Mouse (Mus musculus): ENCODE data around the gene Adck1. TPM values are rescaled to one million over a fixed set of nuclear protein-coding genes. Genes with fewer than 3 reads are reported as not detected.
"Not testable (repeated sequence)": the region's sequence is repeated elsewhere in the genome, so short reads cannot be mapped to it uniquely, and the experiment has no call there.

Adck1 gene
- polyA plus RNA-seq, 1 experiment from 2014 or later, result 21.0 TPM

GRCm38 (mm10) chr12:88461026-88461425 is 100.7 kb downstream of the Adck1 start:
- Histone ChIP-seq H3K27me3 (replicated peaks; ENCODE audit: control insufficient read depth, insufficient read depth, low read length) (no peaks in the 10 kb centered on the region), H3K4me3 (ENCODE audit: low read depth, low read length) (no peak overlapping the region), H3K36me3 (ENCODE audit: control insufficient read depth, insufficient read depth, low read length) (0 out of 2 replicates have a peak, but pooled peaks cover 3% of the 10 kb centered on the region), H3K4me1 (ENCODE audit: control insufficient read depth, insufficient read depth, low read length) (no peaks in the 10 kb centered on the region), H3K9me3 (replicated peaks; ENCODE audit: control insufficient read depth, low read length) (no peaks in the 10 kb centered on the region), H3K9ac (ENCODE audit: low read length) (no peak overlapping the region), H3K27ac (ENCODE audit: low read depth, low read length) (no peak overlapping the region), H3K4me2 (ENCODE audit: low read length) (no peak overlapping the region)
- 88% methylated on average over 6 of the region's 6 CpGs for WGBS
- ATAC-seq (no peak), DNase-seq (ENCODE audit: low spot score) (no peak)

DNA sequence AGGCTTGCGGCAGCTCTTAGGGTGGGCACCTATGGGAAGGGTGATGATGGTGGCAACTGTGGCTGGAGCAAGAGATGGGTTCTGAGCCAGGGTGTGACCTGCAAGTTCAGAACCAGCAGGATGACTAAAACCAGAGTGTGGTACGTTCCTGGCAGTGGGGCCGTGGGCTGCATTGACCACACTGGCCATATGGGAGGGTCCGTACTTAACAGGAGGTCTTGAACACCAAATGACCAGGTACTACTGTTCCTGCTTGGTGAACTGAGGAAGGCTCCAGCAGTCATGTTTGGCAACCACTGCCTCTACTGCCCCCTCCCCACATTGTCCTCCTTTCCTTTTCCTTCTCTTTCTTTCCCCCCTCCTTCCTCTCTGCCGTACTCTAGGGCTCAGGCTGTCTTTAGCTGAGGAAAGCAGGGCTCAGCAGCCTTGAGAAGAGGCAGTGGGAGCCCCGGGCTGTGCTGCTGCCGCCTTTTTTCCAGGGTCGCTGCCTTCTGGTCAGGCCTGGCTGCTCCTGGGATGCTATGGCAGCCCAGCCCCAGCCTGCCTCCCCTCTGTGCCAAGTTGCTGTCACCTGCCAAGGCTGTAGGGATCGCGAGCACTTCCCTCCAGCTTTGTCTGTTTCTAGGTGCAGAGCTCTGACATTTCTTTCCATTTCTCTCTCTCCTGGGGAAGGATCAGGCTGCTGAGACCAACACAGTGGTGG is 103.4 kb downstream of the Adck1 start:
- DNase-seq (ENCODE audit: low spot score), result no peak

GRCm38 (mm10) chr12:88466801-88467200 is 106.4 kb downstream of the Adck1 start:
- no peak overlapping the region for H3K4me2 ChIP-seq (ENCODE audit: low read length)
- H3K27me3 ChIP-seq (replicated peaks; ENCODE audit: control insufficient read depth, insufficient read depth, low read length), result no peaks in the 10 kb centered on the region
- 95% methylated on average over 6 of the region's 6 CpGs for WGBS
- no peaks in the 10 kb centered on the region for H3K36me3 ChIP-seq (ENCODE audit: control insufficient read depth, insufficient read depth, low read length)
- H3K9me3 ChIP-seq (replicated peaks; ENCODE audit: control insufficient read depth, low read length), result no peaks in the 10 kb centered on the region
- DNase-seq (ENCODE audit: low spot score) (no peak), ATAC-seq (no peak)
- H3K4me1 ChIP-seq (ENCODE audit: control insufficient read depth, insufficient read depth, low read length), result no peaks in the 10 kb centered on the region
- no peak overlapping the region for H3K27ac ChIP-seq (ENCODE audit: low read depth, low read length)
- H3K4me3 ChIP-seq (ENCODE audit: low read depth, low read length), result no peak overlapping the region
- H3K9ac ChIP-seq (ENCODE audit: low read length), result no peak overlapping the region

More for the DNA sequence above, 103.4 kb downstream of the Adck1 start:
- no peaks in the 10 kb centered on the region for H3K4me1 ChIP-seq (ENCODE audit: control insufficient read depth, insufficient read depth, low read length)
- no peak overlapping the region for H3K9ac ChIP-seq (ENCODE audit: low read length)
- WGBS, result 78% methylated on average over 10 of the region's 10 CpGs
- no peak for ATAC-seq
- H3K27me3 ChIP-seq (replicated peaks; ENCODE audit: control insufficient read depth, insufficient read depth, low read length), result no peaks in the 10 kb centered on the region
- 0 out of 2 replicates have a peak, but pooled peaks cover 3% of the 10 kb centered on the region for H3K36me3 ChIP-seq (ENCODE audit: control insufficient read depth, insufficient read depth, low read length)
- H3K4me3 ChIP-seq (ENCODE audit: low read depth, low read length), result no peak overlapping the region
- H3K27ac ChIP-seq (ENCODE audit: low read depth, low read length), result no peak overlapping the region
- no peak overlapping the region for H3K4me2 ChIP-seq (ENCODE audit: low read length)
- H3K9me3 ChIP-seq (replicated peaks; ENCODE audit: control insufficient read depth, low read length), result no peaks in the 10 kb centered on the region

GRCm38 (mm10) chr12:88467257-88467656 is 106.9 kb downstream of the Adck1 start:
- WGBS, result 91% methylated on average over 3 of the region's 3 CpGs
- ATAC-seq, result no peak
- no peak overlapping the region for H3K4me2 ChIP-seq (ENCODE audit: low read length)

GRCm38 (mm10) chr12:88467935-88468465 is 107.6 kb downstream of the Adck1 start:
- H3K4me1 ChIP-seq (ENCODE audit: control insufficient read depth, insufficient read depth, low read length), result no peaks in the 10 kb centered on the region
- no peaks in the 10 kb centered on the region for H3K36me3 ChIP-seq (ENCODE audit: control insufficient read depth, insufficient read depth, low read length)
- H3K4me3 ChIP-seq (ENCODE audit: low read depth, low read length), result no peak overlapping the region
- DNase-seq (ENCODE audit: low spot score) (no peak), ATAC-seq (no peak)
- no peaks in the 10 kb centered on the region for H3K9me3 ChIP-seq (replicated peaks; ENCODE audit: control insufficient read depth, low read length)
- H3K4me2 ChIP-seq (ENCODE audit: low read length), result no peak overlapping the region
- 67% methylated on average over 5 of the region's 5 CpGs for WGBS
- H3K9ac ChIP-seq (ENCODE audit: low read length), result no peak overlapping the region
- no peaks in the 10 kb centered on the region for H3K27me3 ChIP-seq (replicated peaks; ENCODE audit: control insufficient read depth, insufficient read depth, low read length)
- no peak overlapping the region for H3K27ac ChIP-seq (ENCODE audit: low read depth, low read length)

More at GRCm38 (mm10) chr12:88467257-88467656, 106.9 kb downstream of the Adck1 start:
- Histone ChIP-seq H3K27ac (ENCODE audit: low read depth, low read length) (no peak overlapping the region), H3K27me3 (replicated peaks; ENCODE audit: control insufficient read depth, insufficient read depth, low read length) (no peaks in the 10 kb centered on the region), H3K9me3 (replicated peaks; ENCODE audit: control insufficient read depth, low read length) (no peaks in the 10 kb centered on the region), H3K36me3 (ENCODE audit: control insufficient read depth, insufficient read depth, low read length) (no peaks in the 10 kb centered on the region), H3K4me1 (ENCODE audit: control insufficient read depth, insufficient read depth, low read length) (no peaks in the 10 kb centered on the region), H3K4me3 (ENCODE audit: low read depth, low read length) (no peak overlapping the region), H3K9ac (ENCODE audit: low read length) (no peak overlapping the region)
- no peak for DNase-seq (ENCODE audit: low spot score)

DNA sequence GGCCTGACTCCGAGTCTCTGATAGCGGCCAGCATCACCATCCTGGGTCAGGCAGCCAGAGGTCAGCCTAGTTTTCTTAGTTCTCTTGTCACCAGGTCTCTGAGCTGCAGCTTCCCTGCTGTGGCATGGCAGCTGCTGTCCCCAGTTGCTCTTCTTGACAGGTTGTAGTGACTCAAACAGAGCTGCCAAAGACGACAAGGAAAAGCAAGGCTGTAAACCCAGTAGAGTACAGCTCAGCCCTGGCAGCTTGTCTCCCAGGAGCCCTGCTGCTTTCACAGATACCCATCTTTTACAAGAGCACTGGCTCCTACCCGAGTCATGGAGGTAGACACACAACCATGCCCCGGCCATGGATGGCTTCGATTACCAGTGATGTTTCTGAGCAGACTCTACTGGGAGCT is 108.3 kb downstream of the Adck1 start:
- no peak for ATAC-seq
- H3K4me1 ChIP-seq (ENCODE audit: control insufficient read depth, insufficient read depth, low read length), result no peaks in the 10 kb centered on the region
- no peaks in the 10 kb centered on the region for H3K9me3 ChIP-seq (replicated peaks; ENCODE audit: control insufficient read depth, low read length)
- no peak overlapping the region for H3K9ac ChIP-seq (ENCODE audit: low read length)
- no peak overlapping the region for H3K27ac ChIP-seq (ENCODE audit: low read depth, low read length)
- DNase-seq (ENCODE audit: low spot score), result no peak
- no peaks in the 10 kb centered on the region for H3K36me3 ChIP-seq (ENCODE audit: control insufficient read depth, insufficient read depth, low read length)
- H3K4me3 ChIP-seq (ENCODE audit: low read depth, low read length), result no peak overlapping the region
- WGBS, result 88% methylated on average over 6 of the region's 6 CpGs
- no peak overlapping the region for H3K4me2 ChIP-seq (ENCODE audit: low read length)
- no peaks in the 10 kb centered on the region for H3K27me3 ChIP-seq (replicated peaks; ENCODE audit: control insufficient read depth, insufficient read depth, low read length)

DNA sequence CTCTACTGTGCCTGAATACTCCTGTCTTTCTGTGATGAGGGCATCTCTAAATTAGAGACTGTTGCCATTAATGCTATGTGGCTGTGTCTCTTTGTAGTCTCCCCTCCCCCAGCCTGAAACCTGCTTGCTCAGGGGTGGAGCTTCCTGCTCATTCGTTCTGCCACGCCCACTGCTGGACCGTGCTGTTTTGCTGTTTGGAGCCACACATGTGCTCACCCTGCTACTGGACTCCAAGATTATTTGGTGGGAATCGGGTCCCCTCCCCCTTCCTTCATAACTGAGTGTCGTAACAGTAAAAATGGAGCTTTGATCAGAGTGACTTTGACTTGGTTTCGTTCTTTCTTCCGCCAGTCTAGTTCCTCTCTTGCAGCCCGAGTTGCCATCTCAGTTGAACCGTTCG is 111.5 kb downstream of the Adck1 start:
- not testable (repeated sequence) for H3K9ac ChIP-seq (ENCODE audit: low read length); DNase-seq (ENCODE audit: low spot score); H3K27ac ChIP-seq (ENCODE audit: low read depth, low read length); H3K9me3 ChIP-seq (replicated peaks; ENCODE audit: control insufficient read depth, low read length); H3K36me3 ChIP-seq (ENCODE audit: control insufficient read depth, insufficient read depth, low read length); ATAC-seq; H3K27me3 ChIP-seq (replicated peaks; ENCODE audit: control insufficient read depth, insufficient read depth, low read length); H3K4me1 ChIP-seq (ENCODE audit: control insufficient read depth, insufficient read depth, low read length); H3K4me2 ChIP-seq (ENCODE audit: low read length); H3K4me3 ChIP-seq (ENCODE audit: low read depth, low read length)
- WGBS, result 76% methylated on average over 10 of the region's 10 CpGs

GRCm38 (mm10) chr12:88472832-88473231 is 112.5 kb downstream of the Adck1 start:
- Histone ChIP-seq H3K9me3 (replicated peaks; ENCODE audit: control insufficient read depth, low read length) (no peaks in the 10 kb centered on the region), H3K27ac (ENCODE audit: low read depth, low read length) (no peak overlapping the region), H3K36me3 (ENCODE audit: control insufficient read depth, insufficient read depth, low read length) (no peaks in the 10 kb centered on the region), H3K9ac (ENCODE audit: low read length) (no peak overlapping the region), H3K4me2 (ENCODE audit: low read length) (no peak overlapping the region), H3K4me1 (ENCODE audit: control insufficient read depth, insufficient read depth, low read length) (no peaks in the 10 kb centered on the region), H3K4me3 (ENCODE audit: low read depth, low read length) (no peak overlapping the region), H3K27me3 (replicated peaks; ENCODE audit: control insufficient read depth, insufficient read depth, low read length) (no peaks in the 10 kb centered on the region)
- WGBS, result 83% methylated on average over 3 of the region's 3 CpGs
- ATAC-seq, result no peak
- DNase-seq (ENCODE audit: low spot score), result no peak

DNA sequence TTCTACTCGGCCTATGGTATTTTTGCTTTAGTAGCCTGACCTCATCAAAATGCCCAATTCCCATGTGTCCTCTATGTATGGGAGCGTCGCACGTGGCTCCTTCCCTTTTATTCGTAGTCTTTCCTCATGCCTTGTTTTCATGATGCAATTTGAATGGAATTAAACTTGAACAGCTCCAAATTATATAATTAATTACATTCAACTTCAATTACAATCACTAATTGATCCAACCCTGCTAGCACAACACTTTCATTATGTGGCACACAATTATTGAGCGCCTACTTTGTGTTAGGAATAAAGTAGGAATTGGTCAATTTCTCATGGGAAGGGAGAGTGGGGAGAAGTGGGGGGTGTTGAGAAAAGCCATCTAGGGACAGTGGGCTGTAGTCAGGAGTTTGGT is 113.4 kb downstream of the Adck1 start:
- peak; percentile 38 for DNase-seq (ENCODE audit: low spot score)
- H3K4me3 ChIP-seq (ENCODE audit: low read depth, low read length), result no peak overlapping the region
- whole genome bisulfite sequencing, result 15% methylated on average over 6 of the region's 6 CpGs
- ATAC-seq, result no peak
- no peak overlapping the region for H3K4me2 ChIP-seq (ENCODE audit: low read length)
- no peaks in the 10 kb centered on the region for H3K27me3 ChIP-seq (replicated peaks; ENCODE audit: control insufficient read depth, insufficient read depth, low read length)
- no peaks in the 10 kb centered on the region for H3K36me3 ChIP-seq (ENCODE audit: control insufficient read depth, insufficient read depth, low read length)
- H3K9me3 ChIP-seq (replicated peaks; ENCODE audit: control insufficient read depth, low read length), result no peaks in the 10 kb centered on the region
- no peak overlapping the region for H3K9ac ChIP-seq (ENCODE audit: low read length)
- H3K4me1 ChIP-seq (ENCODE audit: control insufficient read depth, insufficient read depth, low read length), result no peaks in the 10 kb centered on the region
- H3K27ac ChIP-seq (ENCODE audit: low read depth, low read length), result no peak overlapping the region
